Mouse (Mus musculus) gastrocnemius, postnatal 14 days (tissue): ENCODE data around the gene Ercc6. TPM values are rescaled to one million over a fixed set of nuclear protein-coding genes. Genes with fewer than 3 reads are reported as not detected.

Source experiments
- DNase-seq: peaks from one replicate; pipeline ENCODE4 v3.0.0; 2021; ENCODE audit warnings: mixed read lengths
- intact Hi-C: fragments of 180-260 bp; cut with DNase I; formaldehyde crosslinking; loops from one replicate; pipeline ENCODE4 v1.15.1; 2025; ENCODE audit warnings: low total_unique reads
- long read RNA-seq, 2 experiments: library from polyadenylated mRNA; stranded (forward); transcript quantifications; one replicate each; pipeline ENCODE4 v2.0.0; 2021
- total RNA-seq, 2 experiments: library from RNA; stranded (reverse); gene quantifications; 2 replicates each; pipeline ENCODE4 v1.2.3; 2021

Gene Ercc6
- 1 to 10 TPM; 4.7 to 5.9 TPM for total RNA-seq
- long read RNA-seq, experiment 1, result 0 reads
- long read RNA-seq, experiment 2, partial matches to known transcripts, result 1 of 2 reads
- long read RNA-seq, experiment 2, other reads (novel, unspliced or antisense), result 1 of 2 reads

- peak; percentile 94 for DNase-seq
- intact Hi-C loops, result no loop called here
Measured at GRCm38 (mm10) chr14:32513336-32514032, at the start of gene Ercc6. Ercc6 (plus strand) TSS chr14:32513521.

DNA sequence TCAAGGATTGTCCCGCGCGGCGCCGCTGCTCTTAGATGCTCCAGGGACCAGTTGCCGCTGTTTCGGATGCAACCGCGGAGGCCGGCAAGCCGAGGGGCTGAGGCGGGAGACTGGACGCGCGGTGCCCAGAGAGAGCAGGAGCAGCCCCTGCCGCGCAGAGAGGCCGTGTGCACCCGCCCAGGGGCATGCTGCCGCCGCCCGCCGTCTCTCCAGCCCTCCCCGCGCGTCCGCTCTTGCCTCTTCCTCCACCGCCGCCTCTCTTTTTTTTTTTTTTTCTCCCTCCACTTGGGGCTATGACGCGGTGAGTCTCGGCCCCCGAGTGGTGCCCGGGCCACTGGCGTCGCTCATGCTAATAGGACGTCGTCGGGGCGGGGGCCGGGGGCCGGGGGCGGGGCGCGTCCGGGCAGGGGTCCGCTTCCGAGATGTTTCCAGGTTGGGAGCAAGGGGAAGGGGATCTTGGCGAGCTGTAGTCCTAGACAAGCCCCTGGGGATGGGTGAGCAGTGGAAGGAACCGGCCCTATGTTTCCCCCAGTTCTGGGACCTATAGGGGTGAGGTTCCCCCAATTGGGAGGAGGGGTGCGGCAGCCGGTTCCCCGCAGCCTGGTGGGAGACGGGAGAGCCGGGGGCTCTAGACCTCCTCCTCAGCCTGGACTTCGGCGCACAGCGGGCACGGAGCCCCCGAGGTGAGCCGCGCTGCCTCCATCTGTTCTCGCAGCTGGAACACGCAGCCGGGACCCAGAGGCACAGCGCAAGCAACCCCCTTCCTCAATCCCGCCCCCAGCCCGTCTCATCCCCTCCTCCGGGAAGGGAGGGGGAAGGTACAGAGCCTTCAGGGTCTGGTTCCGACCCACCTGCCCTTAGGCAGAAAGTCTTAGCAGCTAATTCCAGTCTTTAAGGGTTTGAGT, 48.5 kb upstream of the Ercc6 start, which contains the start of gene Slc18a3:
Gene Slc18a3 (minus strand): TSS at position 250 of the 905 bp plus-strand sequence.
- intact Hi-C loops, result loop anchor here (10.0 kb wide), 1 partner anchor 140 kb away; the partner anchor contains the start of gene Ogdhl
- no peak for DNase-seq

GRCm38 (mm10) chr14:32465506-32465870, 47.8 kb upstream of the Ercc6 start:
- intact Hi-C loops, result loop anchor here (10.0 kb wide), 1 partner anchor 141 kb away; the partner anchor contains the start of gene Ogdhl
- no peak for DNase-seq

DNA sequence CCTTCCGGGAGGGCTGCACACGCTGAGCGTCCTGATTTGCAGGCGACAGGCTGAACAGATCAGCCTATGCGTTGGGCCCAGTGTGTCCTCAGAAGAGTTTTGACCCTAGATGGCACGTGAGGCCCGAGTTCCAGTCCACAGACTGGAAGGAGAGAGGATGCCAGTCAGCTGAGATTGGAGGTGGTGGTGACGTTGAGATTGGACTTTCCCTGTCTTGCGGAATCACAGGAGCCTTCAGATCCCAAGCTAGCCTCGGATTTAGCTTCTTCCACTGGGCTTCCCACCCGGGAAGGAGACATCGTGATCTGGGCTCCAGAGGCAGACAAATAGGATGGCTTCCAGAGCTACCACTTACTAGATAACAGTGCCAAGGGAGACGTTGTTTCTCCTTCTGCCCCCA, 47.4 kb upstream of the Ercc6 start, which contains the start of gene Chat:
Gene Chat (minus strand): TSS at position 101 of the 400 bp plus-strand sequence.
- no peak for DNase-seq
- intact Hi-C loops, result loop anchor here (10.0 kb wide), 1 partner anchor 141 kb away; the partner anchor contains the start of gene Ogdhl

DNA sequence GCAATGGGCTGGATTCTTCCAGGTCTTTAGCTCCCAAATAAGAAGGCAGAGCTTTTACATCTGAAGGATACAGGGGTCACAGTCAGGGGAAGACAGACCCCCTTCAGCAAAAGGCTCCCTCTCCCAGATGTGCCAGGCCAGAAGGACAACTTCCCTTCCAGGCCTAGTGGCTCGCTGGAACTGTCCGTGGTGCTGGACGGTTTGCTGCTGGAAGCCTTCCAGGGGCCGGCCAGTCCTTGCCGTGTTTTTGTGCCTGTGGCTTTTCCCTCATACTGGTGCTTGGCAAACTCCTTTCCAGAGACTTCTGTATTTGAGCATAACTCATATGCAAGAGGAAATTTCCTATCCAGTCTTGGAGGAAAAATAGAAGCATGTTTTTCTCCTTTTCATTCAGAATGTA, 45.7 kb upstream of the Ercc6 start:
- intact Hi-C loops, result loop anchor here (10.0 kb wide), 1 partner anchor 143 kb away; the partner anchor contains the start of gene Ogdhl
- DNase-seq, result peak; percentile 52

GRCm38 (mm10) chr14:32472996-32473395, 40.3 kb upstream of the Ercc6 start:
- peak; percentile 17 for DNase-seq
- intact Hi-C loops, result no loop called here

DNA sequence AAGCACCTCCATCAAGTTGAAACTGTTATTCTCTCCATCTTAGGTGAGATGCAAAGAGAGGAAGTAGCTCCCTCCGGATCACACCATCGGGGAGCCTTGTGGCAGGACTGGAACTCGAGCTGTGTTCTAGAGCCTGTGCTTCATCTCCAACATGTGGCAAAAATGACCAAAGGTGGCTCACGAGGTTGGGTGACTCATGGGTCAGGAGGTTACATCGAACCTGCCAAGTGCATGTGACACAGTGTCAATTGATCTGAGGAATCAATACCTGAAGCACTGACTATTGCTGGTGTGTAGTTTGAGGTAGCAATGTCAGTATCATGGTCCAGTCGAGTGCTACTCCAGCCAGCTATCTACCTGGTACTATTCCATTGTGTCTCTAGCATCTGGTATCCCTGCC, 36.8 kb upstream of the Ercc6 start:
- intact Hi-C loops, result loop anchor here (5.0 kb wide), 1 partner anchor 249 kb away; no protein-coding TSS in a partner anchor
- DNase-seq, result no peak

- DNase-seq, result no peak
- intact Hi-C loops, result loop anchor here (5.0 kb wide), 1 partner anchor 250 kb away; no protein-coding TSS in a partner anchor
Measured at GRCm38 (mm10) chr14:32477581-32477980, 35.7 kb upstream of the Ercc6 start.

DNA sequence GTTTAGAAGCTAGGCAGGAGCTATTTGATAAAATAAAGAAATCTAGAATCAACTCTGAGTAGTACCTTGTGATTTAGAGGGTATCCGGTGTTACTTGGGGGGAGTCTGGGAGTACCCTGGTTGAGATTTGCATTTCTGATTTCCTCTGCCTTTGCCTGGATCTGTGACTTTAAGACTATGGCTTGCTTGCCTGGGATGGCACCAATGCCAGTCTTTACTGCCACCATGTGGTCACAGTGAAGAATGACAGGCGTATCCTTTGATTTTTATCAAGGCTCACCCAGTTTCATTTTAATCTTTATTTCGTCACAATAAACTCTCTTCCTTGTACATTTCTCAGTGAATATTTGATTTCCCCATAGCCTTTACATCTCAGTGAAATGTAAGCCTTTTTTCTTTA, 31.3 kb upstream of the Ercc6 start:
- intact Hi-C loops, result no loop called here
- no peak for DNase-seq

DNA sequence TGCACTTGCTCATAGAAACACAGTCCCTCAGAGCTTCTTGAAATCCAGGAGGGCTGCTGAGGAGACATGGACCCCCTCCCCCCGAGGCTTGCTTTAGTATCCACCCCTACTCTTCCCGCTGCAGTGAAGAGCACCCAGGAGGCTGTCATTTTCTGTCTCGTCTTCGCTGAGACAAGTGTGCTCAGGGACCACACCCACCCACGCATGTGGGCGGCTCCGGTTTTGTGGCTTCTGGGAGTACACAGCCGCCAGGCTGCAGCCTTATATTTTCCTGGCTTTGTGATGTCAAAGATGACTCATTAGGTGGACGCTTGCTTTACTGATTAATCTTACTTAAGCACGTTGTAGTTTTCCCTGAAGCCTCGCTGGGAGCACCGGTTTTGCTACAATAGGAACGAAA, 20.8 kb upstream of the Ercc6 start:
- DNase-seq, result no peak
- intact Hi-C loops, result no loop called here

DNA sequence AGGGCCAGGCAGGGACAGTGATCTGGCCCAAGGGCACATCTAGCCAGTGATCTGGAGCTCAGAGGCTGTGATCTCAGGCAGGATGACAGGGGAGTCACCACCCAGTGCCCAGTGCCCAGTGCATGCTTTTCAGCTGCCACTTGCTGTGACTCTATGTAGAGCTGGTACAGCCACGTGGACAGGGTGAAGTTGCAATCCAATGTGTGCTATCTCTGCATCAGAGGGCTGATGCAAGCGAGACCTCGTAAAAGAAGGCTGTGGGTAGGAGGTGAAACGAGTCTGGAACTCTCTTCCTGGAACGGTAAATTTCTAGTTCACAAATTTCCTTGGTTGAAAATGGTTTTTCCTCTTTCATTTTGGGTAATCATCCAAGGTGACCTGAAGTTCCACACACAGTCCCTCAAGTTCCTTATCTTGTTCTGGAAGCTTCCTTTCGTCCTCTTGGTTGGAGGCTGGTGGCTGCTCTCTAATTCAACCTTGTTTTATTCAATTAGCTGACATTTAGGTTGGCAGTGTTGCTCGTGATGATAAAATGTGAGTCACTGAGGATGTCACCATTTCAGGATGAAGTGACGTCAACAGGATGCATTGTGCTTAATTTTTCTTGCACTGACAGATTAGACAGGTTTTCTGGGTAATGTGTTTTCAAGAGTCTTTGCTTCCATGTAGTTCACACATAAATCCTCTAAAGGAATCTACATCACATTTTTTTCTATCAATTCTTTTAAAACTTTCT, 17.0 kb upstream of the Ercc6 start:
- intact Hi-C loops, result no loop called here
- no peak for DNase-seq

DNA sequence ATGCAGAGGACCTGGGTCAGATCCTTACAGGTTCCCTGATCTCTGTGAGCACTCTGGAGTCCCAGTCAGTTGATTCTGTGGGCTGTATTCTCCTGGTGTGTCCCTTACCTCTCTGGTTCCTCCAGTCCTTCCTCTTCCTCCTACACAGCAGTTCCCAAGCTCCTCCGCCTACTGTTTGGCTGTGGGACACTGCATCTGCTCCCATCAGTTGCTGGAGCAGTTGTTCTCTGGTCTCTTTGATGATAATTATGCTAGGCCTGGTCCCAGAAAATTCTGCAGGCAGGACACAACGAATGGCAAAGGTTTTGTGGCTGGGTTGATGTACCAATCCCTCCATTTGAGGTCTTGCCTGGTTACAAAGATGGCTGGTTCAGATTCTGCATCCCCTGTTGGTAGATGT, 12.0 kb upstream of the Ercc6 start:
- intact Hi-C loops, result no loop called here
- no peak for DNase-seq

DNA sequence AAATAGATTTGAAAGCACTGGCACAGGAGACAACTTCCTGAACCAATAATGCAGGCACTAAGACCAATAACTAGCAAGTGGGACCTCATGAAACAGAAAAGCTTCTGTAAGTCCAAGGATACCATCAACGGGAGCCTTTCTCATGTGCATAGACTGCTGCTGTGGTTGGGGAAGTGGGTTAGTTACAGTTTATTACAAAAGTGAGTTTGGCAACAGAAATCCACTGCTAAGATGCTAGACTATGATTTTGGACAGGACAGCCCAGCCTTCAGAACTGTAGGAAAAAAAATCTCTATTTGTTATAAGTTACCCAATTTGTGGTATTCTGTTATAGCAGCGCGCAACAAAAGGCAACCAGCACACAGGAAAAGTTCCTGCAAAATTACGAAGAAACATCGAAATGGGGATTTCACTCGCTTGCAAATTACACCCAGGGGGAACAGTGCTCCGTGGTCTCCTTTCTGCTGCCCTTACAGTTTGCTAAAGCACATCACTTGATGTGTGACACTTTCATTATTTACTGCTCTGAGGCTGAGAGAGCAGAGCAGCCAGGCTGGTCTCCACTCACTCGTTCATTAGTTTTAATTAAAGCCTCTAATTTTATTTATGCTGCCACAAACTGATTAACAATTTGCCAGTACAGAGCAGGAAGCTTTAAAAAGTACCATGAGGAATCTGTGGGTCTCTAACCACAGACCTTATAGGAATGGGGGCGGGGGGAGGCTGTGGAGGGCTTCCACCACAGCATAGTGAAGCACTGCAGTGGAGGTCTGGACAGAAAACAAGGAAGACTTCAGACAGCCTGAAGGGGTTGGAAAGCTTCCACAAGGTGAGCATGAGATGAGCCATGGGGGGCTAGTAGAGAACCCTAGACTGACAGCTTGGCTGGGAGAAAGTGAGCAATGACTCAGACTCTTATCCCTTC, 10.3 kb upstream of the Ercc6 start:
- no peak for DNase-seq
- intact Hi-C loops, result no loop called here

- intact Hi-C loops, result no loop called here
- DNase-seq, result no peak
Measured at GRCm38 (mm10) chr14:32503897-32504296, 9.4 kb upstream of the Ercc6 start.

- intact Hi-C loops, result no loop called here
- DNase-seq, result no peak
Measured at GRCm38 (mm10) chr14:32506329-32506728, 7.0 kb upstream of the Ercc6 start.

GRCm38 (mm10) chr14:32507216-32507615, 6.1 kb upstream of the Ercc6 start:
- intact Hi-C loops, result no loop called here
- no peak for DNase-seq

GRCm38 (mm10) chr14:32508105-32508835, 5.1 kb upstream of the Ercc6 start:
- no peak for DNase-seq
- intact Hi-C loops, result no loop called here
